Mouse (Mus musculus): Measurements from ENCODE around the gene 4930535I16Rik. TPM values are rescaled to one million over a fixed set of nuclear protein-coding genes. Genes with fewer than 3 reads are reported as not detected.

4930535I16Rik gene
- polyA plus RNA-seq, 1 experiment from 2014 or later, result not detected

- peaks cover 14% of the 10 kb centered on the region; the same call in 1 of the 2 replicates for H3K4me1 ChIP-seq (ENCODE audit: control insufficient read depth, insufficient read depth, low read length)
- no peak overlapping the region for H3K4me3 ChIP-seq (ENCODE audit: low read depth, low read length)
- ATAC-seq (ENCODE audit: low read depth) (no peak), DNase-seq (ENCODE audit: low spot score) (no peak)
- H3K27ac ChIP-seq (replicated peaks; ENCODE audit: low read depth, low read length), result no peak overlapping the region
- H3K36me3 ChIP-seq (ENCODE audit: control insufficient read depth, insufficient read depth, low read length), result peaks cover 59% of the 10 kb centered on the region
- WGBS, result 93% methylated on average over 4 of the region's 4 CpGs
- no peak overlapping the region for H3K4me2 ChIP-seq (ENCODE audit: low read depth, low read length)
- no peak overlapping the region for H3K9ac ChIP-seq (ENCODE audit: low read depth, low read length)
- H3K27me3 ChIP-seq (replicated peaks; ENCODE audit: control insufficient read depth, insufficient read depth, low read length), result no peaks in the 10 kb centered on the region
- H3K9me3 ChIP-seq (ENCODE audit: control insufficient read depth, low read length), result no peaks in the 10 kb centered on the region
Observed at GRCm38 (mm10) chr4:123921055-123921565, 3.3 kb upstream of the 4930535I16Rik start.

DNA sequence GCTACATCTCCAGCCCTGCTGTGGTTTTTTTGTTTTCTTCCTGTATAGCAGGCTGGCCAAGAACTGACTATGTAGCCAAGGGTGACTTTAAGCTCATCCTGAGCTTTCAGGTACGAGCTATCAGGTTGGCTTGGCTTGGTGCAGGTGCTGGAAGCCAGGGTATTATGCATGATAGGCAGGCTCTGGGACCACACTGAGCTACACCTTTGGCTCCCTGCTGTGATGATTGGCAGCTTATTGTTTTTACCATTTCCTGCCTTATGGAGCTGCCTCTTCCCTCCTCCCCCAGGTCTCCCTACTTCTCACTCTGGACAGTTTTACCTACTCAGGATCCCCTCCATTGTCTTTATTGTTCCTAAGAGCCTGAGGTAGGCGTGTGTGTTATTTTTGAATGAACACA is 1.0 kb upstream of the 4930535I16Rik start:
- no peaks in the 10 kb centered on the region for H3K27me3 ChIP-seq (replicated peaks; ENCODE audit: control insufficient read depth, insufficient read depth, low read length)
- WGBS, result 54% methylated on average over 2 of the region's 2 CpGs
- H3K4me2 ChIP-seq (ENCODE audit: low read depth, low read length), result peak overlapping the region; percentile 81
- H3K9ac ChIP-seq (ENCODE audit: low read depth, low read length), result peak overlapping the region; percentile 95
- no peak overlapping the region for H3K27ac ChIP-seq (replicated peaks; ENCODE audit: low read depth, low read length)
- ATAC-seq (ENCODE audit: low read depth) (no peak), DNase-seq (ENCODE audit: low spot score) (no peak)
- H3K36me3 ChIP-seq (ENCODE audit: control insufficient read depth, insufficient read depth, low read length), result peaks cover 38% of the 10 kb centered on the region
- H3K4me1 ChIP-seq (ENCODE audit: control insufficient read depth, insufficient read depth, low read length), result peaks cover 17% of the 10 kb centered on the region; the same call in 1 of the 2 replicates
- peak overlapping the region; percentile 98 for H3K4me3 ChIP-seq (ENCODE audit: low read depth, low read length)
- H3K9me3 ChIP-seq (ENCODE audit: control insufficient read depth, low read length), result no peaks in the 10 kb centered on the region

GRCm38 (mm10) chr4:123916748-123917547 is 874 bp downstream of the 4930535I16Rik start, which contains the start of gene Rragc:
Gene Rragc (plus strand): TSS chr4:123917446.
- DNase-seq (ENCODE audit: low spot score), result peak; percentile 99
- Histone ChIP-seq H3K4me3 (ENCODE audit: low read depth, low read length) (peak within 1 kb of the TSS; percentile 98), H3K4me1 (ENCODE audit: control insufficient read depth, insufficient read depth, low read length) (peaks cover 17% of the 10 kb centered on the region; the same call in 1 of the 2 replicates), H3K9ac (ENCODE audit: low read depth, low read length) (peak within 1 kb of the TSS; percentile 95), H3K27me3 (replicated peaks; ENCODE audit: control insufficient read depth, insufficient read depth, low read length) (no peaks in the 10 kb centered on the region), H3K36me3 (ENCODE audit: control insufficient read depth, insufficient read depth, low read length) (peaks cover 36% of the 10 kb centered on the region), H3K4me2 (ENCODE audit: low read depth, low read length) (peak within 1 kb of the TSS; percentile 81), H3K9me3 (ENCODE audit: control insufficient read depth, low read length) (no peaks in the 10 kb centered on the region), H3K27ac (replicated peaks; ENCODE audit: low read depth, low read length) (peak within 1 kb of the TSS; percentile 80)
- 2% methylated on average over 24 of the region's 49 CpGs for WGBS
- ATAC-seq (ENCODE audit: low read depth), result peak; percentile 98

DNA sequence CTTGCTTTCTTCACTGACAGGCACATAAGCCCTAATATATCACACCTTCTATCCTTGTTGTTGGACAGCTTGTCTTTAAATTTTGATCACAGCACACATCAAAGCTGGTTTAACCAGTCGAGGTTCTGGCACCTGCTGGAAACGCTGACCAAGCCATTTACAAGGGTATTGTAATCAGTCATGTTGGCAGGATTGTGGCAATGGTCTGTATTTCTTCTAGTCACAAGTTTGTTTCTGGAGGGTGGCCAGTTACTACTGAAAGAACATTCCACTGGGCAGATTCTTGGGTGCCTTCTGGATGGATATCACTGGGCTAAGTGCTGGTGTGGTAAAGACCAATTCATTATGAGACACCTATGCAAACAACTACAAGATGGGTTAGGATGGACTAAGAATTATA is 5.4 kb downstream of the 4930535I16Rik start:
- ATAC-seq (ENCODE audit: low read depth) (no peak), DNase-seq (ENCODE audit: low spot score) (no peak)
- 71% methylated on average over 2 of the region's 2 CpGs for WGBS

DNA sequence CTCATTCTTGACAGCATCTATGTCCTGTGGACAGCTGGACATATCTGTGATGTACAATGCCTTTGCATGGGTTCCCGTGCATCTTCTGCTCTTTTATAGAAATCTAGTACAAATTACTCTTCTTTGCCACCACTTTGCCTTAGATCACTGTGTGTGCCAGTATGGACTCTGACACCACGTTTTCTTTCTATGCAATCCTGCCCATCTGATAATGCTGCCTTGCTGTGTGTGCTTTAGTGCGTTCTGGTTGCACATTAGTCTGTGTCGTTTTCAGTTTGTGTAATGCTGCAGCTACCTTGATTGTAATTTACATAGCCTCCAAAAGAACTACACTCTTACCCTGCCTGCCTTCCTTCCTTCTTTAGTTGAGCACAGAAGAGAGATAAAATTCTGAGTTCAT is 6.3 kb downstream of the 4930535I16Rik start:
- H3K27me3 ChIP-seq (replicated peaks; ENCODE audit: control insufficient read depth, insufficient read depth, low read length), result no peaks in the 10 kb centered on the region
- H3K36me3 ChIP-seq (ENCODE audit: control insufficient read depth, insufficient read depth, low read length), result peaks cover 45% of the 10 kb centered on the region
- no peaks in the 10 kb centered on the region for H3K9me3 ChIP-seq (ENCODE audit: control insufficient read depth, low read length)
- H3K4me1 ChIP-seq (ENCODE audit: control insufficient read depth, insufficient read depth, low read length), result peaks cover 7% of the 10 kb centered on the region; the same call in 1 of the 2 replicates
- DNase-seq (ENCODE audit: low spot score) (no peak), ATAC-seq (ENCODE audit: low read depth) (no peak)
- no peak overlapping the region for H3K9ac ChIP-seq (ENCODE audit: low read depth, low read length)
- H3K27ac ChIP-seq (replicated peaks; ENCODE audit: low read depth, low read length), result no peak overlapping the region
- H3K4me2 ChIP-seq (ENCODE audit: low read depth, low read length), result no peak overlapping the region
- no peak overlapping the region for H3K4me3 ChIP-seq (ENCODE audit: low read depth, low read length)
- 87% methylated on average over 4 of the region's 4 CpGs for WGBS

More for the DNA sequence above, 5.4 kb downstream of the 4930535I16Rik start:
- H3K9ac ChIP-seq (ENCODE audit: low read depth, low read length), result no peak overlapping the region
- no peak overlapping the region for H3K27ac ChIP-seq (replicated peaks; ENCODE audit: low read depth, low read length)
- peaks cover 10% of the 10 kb centered on the region; the same call in 1 of the 2 replicates for H3K4me1 ChIP-seq (ENCODE audit: control insufficient read depth, insufficient read depth, low read length)
- no peaks in the 10 kb centered on the region for H3K27me3 ChIP-seq (replicated peaks; ENCODE audit: control insufficient read depth, insufficient read depth, low read length)
- peaks cover 45% of the 10 kb centered on the region for H3K36me3 ChIP-seq (ENCODE audit: control insufficient read depth, insufficient read depth, low read length)
- no peak overlapping the region for H3K4me2 ChIP-seq (ENCODE audit: low read depth, low read length)
- H3K4me3 ChIP-seq (ENCODE audit: low read depth, low read length), result no peak overlapping the region
- no peaks in the 10 kb centered on the region for H3K9me3 ChIP-seq (ENCODE audit: control insufficient read depth, low read length)

DNA sequence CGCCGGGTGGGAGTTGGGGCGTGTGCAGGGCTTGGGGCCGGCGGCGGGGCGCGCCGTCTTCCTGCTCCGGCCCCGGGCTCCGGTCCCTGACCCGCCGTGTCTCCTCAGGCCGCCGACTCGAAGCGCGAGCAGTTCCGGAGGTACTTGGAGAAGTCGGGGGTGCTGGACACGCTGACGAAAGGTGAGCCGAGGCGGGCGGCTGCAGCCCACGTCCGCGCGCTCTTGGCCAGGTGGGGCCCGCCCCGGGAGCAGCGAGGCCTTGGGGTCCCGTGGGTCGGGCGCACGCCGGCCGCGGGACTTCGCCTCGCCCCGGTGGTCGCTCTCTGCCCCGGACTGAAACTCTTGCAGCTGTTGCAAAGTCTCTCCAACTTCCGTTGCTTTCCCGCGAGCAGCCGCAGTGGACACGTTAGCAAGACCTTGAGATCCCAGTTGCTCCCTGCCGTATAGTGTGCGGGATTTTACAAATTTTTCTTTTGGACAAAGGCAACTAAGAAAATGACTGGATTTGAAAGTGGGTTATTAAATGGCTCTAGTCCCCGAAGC is 12.6 kb downstream of the 4930535I16Rik start:
- no peaks in the 10 kb centered on the region for H3K9me3 ChIP-seq (ENCODE audit: control insufficient read depth, low read length)
- no peaks in the 10 kb centered on the region for H3K27me3 ChIP-seq (replicated peaks; ENCODE audit: control insufficient read depth, insufficient read depth, low read length)
- peaks cover 18% of the 10 kb centered on the region; the same call in 1 of the 2 replicates for H3K36me3 ChIP-seq (ENCODE audit: control insufficient read depth, insufficient read depth, low read length)
- H3K27ac ChIP-seq (replicated peaks; ENCODE audit: low read depth, low read length), result peak overlapping the region; percentile 83
- peak overlapping the region; percentile 76 for H3K4me2 ChIP-seq (ENCODE audit: low read depth, low read length)
- DNase-seq (ENCODE audit: low spot score), result peak; percentile 48
- under 1% methylated on average over 14 of the region's 53 CpGs for WGBS
- ATAC-seq (ENCODE audit: low read depth), result no peak; the same call in 1 of the 2 replicates
- H3K9ac ChIP-seq (ENCODE audit: low read depth, low read length), result peak overlapping the region; percentile 85
- peaks cover 7% of the 10 kb centered on the region; the same call in 1 of the 2 replicates for H3K4me1 ChIP-seq (ENCODE audit: control insufficient read depth, insufficient read depth, low read length)
- H3K4me3 ChIP-seq (ENCODE audit: low read depth, low read length), result peak overlapping the region; percentile 80

- H3K9ac ChIP-seq (ENCODE audit: low read depth, low read length), result peak within 1 kb of the TSS; percentile 85
- H3K4me1 ChIP-seq (ENCODE audit: control insufficient read depth, insufficient read depth, low read length), result peaks cover 7% of the 10 kb centered on the region; the same call in 1 of the 2 replicates
- WGBS, result 3% methylated on average over 14 of the region's 49 CpGs
- H3K36me3 ChIP-seq (ENCODE audit: control insufficient read depth, insufficient read depth, low read length), result peaks cover 11% of the 10 kb centered on the region; the same call in 1 of the 2 replicates
- H3K9me3 ChIP-seq (ENCODE audit: control insufficient read depth, low read length), result no peaks in the 10 kb centered on the region
- peak; percentile 100 for ATAC-seq (ENCODE audit: low read depth)
- peak within 1 kb of the TSS; percentile 83 for H3K27ac ChIP-seq (replicated peaks; ENCODE audit: low read depth, low read length)
- H3K27me3 ChIP-seq (replicated peaks; ENCODE audit: control insufficient read depth, insufficient read depth, low read length), result no peaks in the 10 kb centered on the region
- peak; percentile 99 for DNase-seq (ENCODE audit: low spot score)
- H3K4me2 ChIP-seq (ENCODE audit: low read depth, low read length), result peak within 1 kb of the TSS; percentile 76
- H3K4me3 ChIP-seq (ENCODE audit: low read depth, low read length), result peak within 1 kb of the TSS; percentile 80
Observed at GRCm38 (mm10) chr4:123904333-123905125, 13.3 kb downstream of the 4930535I16Rik start, which contains the start of gene Mycbp. Gene Mycbp (plus strand): TSS chr4:123904832.

DNA sequence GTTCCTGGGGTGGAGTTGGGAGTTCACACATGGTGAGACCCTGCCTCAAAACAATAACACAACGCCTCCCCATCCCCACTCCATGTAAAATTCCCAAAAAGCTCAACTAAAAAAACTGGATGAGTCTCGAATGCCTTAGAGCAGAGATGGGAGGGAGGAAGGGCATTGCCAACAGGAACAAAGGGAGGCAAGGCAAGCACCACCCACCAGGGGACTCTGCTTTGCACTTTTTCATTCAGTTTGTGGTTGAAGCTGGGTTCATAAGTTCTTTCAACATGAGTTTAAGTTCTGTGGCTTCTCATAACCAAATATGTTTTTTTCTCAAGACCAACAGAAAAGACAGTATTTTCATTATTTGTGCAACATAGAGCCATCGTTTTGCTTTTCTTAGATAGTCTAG is 14.4 kb downstream of the 4930535I16Rik start:
- no peak overlapping the region for H3K27ac ChIP-seq (replicated peaks; ENCODE audit: low read depth, low read length)
- peak overlapping the region; percentile 76; the same call in 1 of the 2 replicates for H3K4me2 ChIP-seq (ENCODE audit: low read depth, low read length)
- peaks cover 7% of the 10 kb centered on the region; the same call in 1 of the 2 replicates for H3K4me1 ChIP-seq (ENCODE audit: control insufficient read depth, insufficient read depth, low read length)
- ATAC-seq (ENCODE audit: low read depth) (no peak), DNase-seq (ENCODE audit: low spot score) (no peak)
- WGBS, result 75% methylated on average over 3 of the region's 3 CpGs
- H3K4me3 ChIP-seq (ENCODE audit: low read depth, low read length), result no peak overlapping the region
- H3K36me3 ChIP-seq (ENCODE audit: control insufficient read depth, insufficient read depth, low read length), result peaks cover under 1% of the 10 kb centered on the region; the same call in 1 of the 2 replicates
- no peaks in the 10 kb centered on the region for H3K9me3 ChIP-seq (ENCODE audit: control insufficient read depth, low read length)
- no peaks in the 10 kb centered on the region for H3K27me3 ChIP-seq (replicated peaks; ENCODE audit: control insufficient read depth, insufficient read depth, low read length)
- no peak overlapping the region for H3K9ac ChIP-seq (ENCODE audit: low read depth, low read length)
